Mouse (Mus musculus) intestine, embryonic 16.5 days (tissue): ENCODE measurements at regions not wholly inside any gene's neighbourhood (a gene's known extent, or its start where the extent isn't known, plus 50 kb on each side); places are given as distances from the start of the nearest gene placed in this dataset.

ENCODE experiments used
- ATAC-seq: fragments of 200-750 bp; cut with Nextera tagmentation; 2 replicates; pipeline ENCODE4 v1.8.0; 2017; ENCODE audit warnings: moderate TSS enrichment, moderate library complexity
- H3K27ac ChIP-seq: fragments of 300-500 bp; sonication (generic); 2 replicates; pipeline ENCODE4 v1.5.1; 2014; ENCODE audit warnings: mild to moderate bottlenecking, low read length
- H3K27me3 ChIP-seq: fragments of 300-500 bp; sonication (generic); replicated peaks from 2 replicates; pipeline ENCODE4 v1.6.1; 2014; ENCODE audit warnings: low read length, control low read depth, mixed read lengths; ENCODE audit not compliant: control insufficient read depth, insufficient read depth
- H3K36me3 ChIP-seq: fragments of 300-500 bp; sonication (generic); 2 replicates; pipeline ENCODE4 v1.6.1; 2014; ENCODE audit warnings: low read length, control low read depth; ENCODE audit not compliant: control insufficient read depth, insufficient read depth
- H3K4me1 ChIP-seq: fragments of 300-500 bp; sonication (generic); 2 replicates; pipeline ENCODE4 v1.6.1; 2014; ENCODE audit warnings: low read length, control low read depth, mixed read lengths; ENCODE audit not compliant: control insufficient read depth, insufficient read depth
- H3K4me2 ChIP-seq: fragments of 300-500 bp; sonication (generic); 2 replicates; pipeline ENCODE4 v1.6.1; 2014; ENCODE audit warnings: low read depth, low read length, control low read depth
- H3K4me3 ChIP-seq: fragments of 300-500 bp; sonication (generic); 2 replicates; pipeline ENCODE4 v1.5.1; 2014; ENCODE audit warnings: mild to moderate bottlenecking, low read length
- H3K9ac ChIP-seq: fragments of 300-500 bp; sonication (generic); 2 replicates; pipeline ENCODE4 v1.6.1; 2014; ENCODE audit warnings: low read depth, low read length
- H3K9me3 ChIP-seq: fragments of 300-500 bp; sonication (generic); 2 replicates; pipeline ENCODE4 v1.6.1; 2016; ENCODE audit warnings: low read length, control low read depth; ENCODE audit not compliant: control insufficient read depth
- WGBS: fragments of 180-500 bp; shearing (Covaris S2); extraction: QIAGEN DNeasy Blood & Tissue Kit; methylation state at CpG from one replicate; pipeline ENCODE4 v1.1.7; 2014; 5-methylcytosine and 5-hydroxymethylcytosine counted together

DNA sequence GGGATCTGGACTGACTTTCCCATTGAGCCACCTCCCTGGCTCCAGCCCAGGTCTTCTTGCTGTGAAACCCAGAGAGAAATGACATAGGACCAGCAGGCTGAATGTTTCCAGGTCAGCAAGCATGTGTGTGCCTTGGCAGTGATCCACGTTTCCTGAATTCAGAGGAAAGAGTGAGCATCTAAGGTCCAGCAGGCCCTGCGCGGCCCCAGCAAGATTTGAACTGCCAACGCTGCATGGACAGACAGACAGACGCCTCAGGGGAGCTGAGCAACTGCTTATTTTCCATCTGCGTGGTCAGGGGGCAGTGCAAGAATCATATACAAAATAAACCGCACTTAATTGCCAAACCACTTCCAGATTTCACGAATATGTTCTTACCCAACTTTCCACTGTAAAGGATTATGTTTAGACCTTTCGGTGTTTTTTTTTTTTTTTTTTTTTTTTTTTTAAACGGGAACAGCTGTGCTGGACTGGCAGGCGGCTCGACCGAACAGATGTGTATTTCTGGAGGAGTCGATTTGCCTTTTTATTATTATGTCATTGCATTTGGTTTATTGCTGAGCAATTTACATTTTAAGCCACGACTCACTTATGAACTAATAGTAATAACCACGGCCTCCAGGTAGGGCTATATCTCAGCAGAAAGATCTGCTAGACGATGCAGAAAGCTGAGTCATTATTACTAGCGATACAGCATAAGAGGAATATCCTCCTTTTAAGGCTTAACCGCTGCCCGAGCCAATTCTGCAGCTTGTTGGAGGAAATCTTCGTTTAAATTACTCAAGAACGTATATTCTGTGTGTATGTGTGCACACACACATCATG is 435.7 kb upstream of the Kazn start:
- no peak for ATAC-seq

DNA sequence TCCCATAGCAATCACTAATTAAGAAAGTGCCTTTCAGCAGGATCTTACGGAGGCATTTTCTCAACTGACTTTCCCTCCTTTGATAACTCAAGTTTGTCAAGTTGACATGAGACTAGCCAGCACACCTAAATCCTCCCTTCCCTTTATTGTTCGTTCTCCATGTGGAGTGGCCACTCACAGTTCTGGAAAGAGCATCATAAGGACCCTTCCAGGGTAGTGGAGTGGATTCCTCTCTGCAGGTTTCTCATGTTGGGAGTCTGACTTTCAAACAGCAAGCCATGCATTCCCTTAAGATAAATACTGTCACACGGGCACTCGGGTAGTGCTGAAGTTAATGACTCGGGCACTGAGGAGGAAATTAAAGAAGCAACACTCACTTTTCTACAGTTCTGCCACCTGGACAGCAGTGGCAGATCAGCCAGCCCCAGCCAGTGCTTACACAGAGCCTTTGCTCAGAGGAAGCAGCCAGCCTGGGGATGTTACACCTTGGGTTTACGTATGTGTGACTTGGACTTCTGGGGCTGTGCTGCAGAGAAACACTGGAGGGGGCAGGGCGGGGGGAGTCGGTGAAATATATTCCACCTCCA is 432.8 kb upstream of the Kazn start:
- H3K4me3 ChIP-seq: no peak overlapping the region
- no peaks in the 10 kb centered on the region for H3K4me1 ChIP-seq
- H3K4me2 ChIP-seq: no peak overlapping the region
- H3K27ac ChIP-seq: no peak overlapping the region
- no peaks in the 10 kb centered on the region for H3K36me3 ChIP-seq
- no peak overlapping the region for H3K9ac ChIP-seq
- no peak for ATAC-seq
- H3K9me3 ChIP-seq: no peaks in the 10 kb centered on the region
- 58% methylated on average over 8 of the region's 8 CpGs for WGBS
- no peaks in the 10 kb centered on the region for H3K27me3 ChIP-seq

More for the DNA sequence above, 435.7 kb upstream of the Kazn start:
- Histone ChIP-seq H3K4me2 (no peak overlapping the region), H3K9ac (no peak overlapping the region), H3K4me3 (no peak overlapping the region), H3K27ac (no peak overlapping the region), H3K27me3 (no peaks in the 10 kb centered on the region), H3K9me3 (no peaks in the 10 kb centered on the region), H3K4me1 (no peaks in the 10 kb centered on the region), H3K36me3 (no peaks in the 10 kb centered on the region)
- WGBS: 57% methylated on average over 22 of the region's 22 CpGs

DNA sequence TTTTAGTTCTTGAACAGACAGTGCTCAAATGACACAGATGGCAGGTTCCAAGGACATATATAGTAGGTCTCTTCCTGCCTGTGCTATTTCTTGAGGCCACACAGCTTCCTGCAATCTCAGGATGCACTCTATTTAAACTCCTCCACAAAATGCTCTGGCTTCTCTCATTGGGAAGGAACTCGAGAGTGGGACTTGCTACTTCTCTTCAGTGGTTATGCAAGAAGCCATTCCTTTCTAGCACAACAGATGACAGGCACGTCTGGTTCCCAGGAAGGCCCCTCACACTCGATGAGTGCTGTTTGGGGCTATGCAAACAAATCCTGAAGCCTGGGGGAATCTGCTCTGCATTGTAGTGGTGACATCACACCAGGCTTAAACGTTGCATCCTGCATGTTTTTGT is 425.6 kb upstream of the Kazn start:
- H3K36me3 ChIP-seq: no peaks in the 10 kb centered on the region
- no peaks in the 10 kb centered on the region for H3K9me3 ChIP-seq
- no peaks in the 10 kb centered on the region for H3K27me3 ChIP-seq
- ATAC-seq: no peak
- no peak overlapping the region for H3K9ac ChIP-seq
- no peak overlapping the region for H3K27ac ChIP-seq
- 37% methylated on average over 4 of the region's 4 CpGs for WGBS
- no peak overlapping the region for H3K4me2 ChIP-seq
- no peaks in the 10 kb centered on the region for H3K4me1 ChIP-seq
- no peak overlapping the region for H3K4me3 ChIP-seq

DNA sequence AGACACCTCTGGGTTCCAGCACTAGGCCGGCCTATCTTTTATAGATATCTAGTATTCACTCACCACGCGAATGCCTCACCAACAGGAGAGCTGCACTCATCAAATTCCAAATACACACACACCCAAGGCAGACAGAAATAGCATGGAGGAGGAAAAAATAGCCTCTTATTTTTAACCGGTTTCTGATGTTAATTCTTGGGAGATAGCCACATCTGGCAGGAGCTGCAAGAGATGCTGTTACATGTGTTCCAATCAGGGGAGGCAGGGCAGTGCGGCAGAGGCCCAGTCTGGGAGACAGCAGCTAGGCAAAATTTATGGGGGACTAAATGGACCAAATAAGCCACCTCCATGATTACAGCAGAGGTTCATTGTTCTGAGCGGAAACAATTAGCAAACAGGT is 419.0 kb upstream of the Kazn start:
- no peak overlapping the region for H3K4me2 ChIP-seq
- no peaks in the 10 kb centered on the region for H3K27me3 ChIP-seq
- H3K9me3 ChIP-seq: no peaks in the 10 kb centered on the region
- H3K4me1 ChIP-seq: no peaks in the 10 kb centered on the region
- H3K9ac ChIP-seq: no peak overlapping the region
- H3K36me3 ChIP-seq: no peaks in the 10 kb centered on the region
- no peak overlapping the region for H3K27ac ChIP-seq
- no peak for ATAC-seq
- 78% methylated on average over 6 of the region's 6 CpGs for WGBS
- H3K4me3 ChIP-seq: no peak overlapping the region

DNA sequence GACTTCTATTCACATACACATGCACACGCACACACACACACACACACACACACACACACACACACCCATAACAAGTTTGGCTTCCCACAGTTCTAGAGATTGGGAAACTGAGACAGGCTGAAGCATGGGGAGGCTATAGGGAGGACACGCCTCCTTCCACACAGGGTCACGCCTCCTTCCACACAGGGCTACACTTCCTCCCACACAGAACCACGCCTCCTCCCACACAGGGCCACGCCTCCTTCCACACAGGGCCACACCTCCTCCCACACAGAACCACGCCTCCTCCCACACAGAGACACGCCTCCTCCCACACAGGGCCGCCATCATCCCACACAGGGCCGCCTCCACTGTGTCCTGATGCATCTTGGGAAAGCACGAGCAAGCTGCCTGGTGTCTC is 401.9 kb upstream of the Kazn start:
- H3K4me3 ChIP-seq: no peak overlapping the region
- no peak for ATAC-seq
- H3K9ac ChIP-seq: no peak overlapping the region
- H3K4me2 ChIP-seq: no peak overlapping the region
- H3K4me1 ChIP-seq: no peaks in the 10 kb centered on the region
- WGBS: 89% methylated on average over 10 of the region's 10 CpGs
- H3K36me3 ChIP-seq: no peaks in the 10 kb centered on the region
- no peak overlapping the region for H3K27ac ChIP-seq
- H3K27me3 ChIP-seq: no peaks in the 10 kb centered on the region
- no peaks in the 10 kb centered on the region for H3K9me3 ChIP-seq

DNA sequence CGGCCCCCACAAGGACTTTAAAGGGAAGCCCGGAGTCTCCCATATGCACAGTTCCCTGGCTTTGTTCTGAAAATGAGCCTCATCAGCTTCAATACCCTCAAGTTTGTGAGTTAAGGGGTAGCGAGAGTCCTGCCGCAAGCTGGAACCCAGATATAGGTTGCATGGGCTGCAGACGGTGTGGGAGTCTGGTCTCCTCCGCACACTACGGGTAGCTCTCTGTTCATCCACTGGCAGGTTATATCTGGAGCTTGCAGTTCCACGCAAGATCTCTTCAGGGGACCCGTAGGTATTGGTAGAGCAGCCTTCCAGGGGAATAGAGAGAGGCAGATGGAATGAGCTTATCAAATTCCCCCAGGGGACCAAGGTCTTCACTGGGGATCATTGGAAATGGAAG is 400.1 kb upstream of the Kazn start:
- Histone ChIP-seq H3K27ac (no peak overlapping the region), H3K9ac (no peak overlapping the region)
- ATAC-seq: no peak

DNA sequence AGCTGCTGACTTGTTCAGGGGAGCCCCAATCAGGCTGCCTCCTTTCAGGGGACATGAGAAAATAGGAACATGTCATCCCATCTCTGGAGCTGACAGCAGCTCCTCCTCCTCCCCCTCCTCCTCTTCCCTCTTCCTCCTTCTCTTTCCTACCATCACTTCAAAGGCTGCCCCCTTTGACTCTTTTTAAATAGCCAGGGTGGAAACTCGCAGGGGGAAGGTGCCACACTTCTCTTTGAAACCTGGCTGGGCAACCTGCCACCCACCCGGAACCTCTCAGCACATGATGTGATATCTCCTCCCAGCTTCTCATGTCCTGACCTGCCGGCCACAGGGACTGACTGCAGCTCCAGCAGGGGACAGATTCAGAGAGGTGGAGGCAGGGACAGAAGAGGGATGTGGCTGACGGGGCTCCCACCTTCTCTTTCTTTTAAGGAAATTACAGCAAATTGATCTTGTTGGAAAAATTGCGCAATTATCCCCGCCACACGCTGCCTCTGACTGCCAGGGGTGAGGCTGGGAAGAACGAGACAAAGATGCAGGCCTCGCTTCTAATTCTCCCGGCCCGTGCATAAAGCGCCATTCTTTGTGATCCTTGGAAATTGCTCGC is 399.6 kb upstream of the Kazn start:
- no peak for ATAC-seq
- 52% methylated on average over 13 of the region's 13 CpGs for WGBS
- H3K27ac ChIP-seq: no peak overlapping the region

More for the DNA sequence above, 400.1 kb upstream of the Kazn start:
- Histone ChIP-seq H3K36me3 (no peaks in the 10 kb centered on the region), H3K4me1 (0 out of 2 replicates have a peak, but pooled peaks cover 3% of the 10 kb centered on the region), H3K9me3 (no peaks in the 10 kb centered on the region), H3K27me3 (no peaks in the 10 kb centered on the region), H3K4me3 (no peak overlapping the region), H3K4me2 (no peak overlapping the region)
- WGBS: 82% methylated on average over 9 of the region's 9 CpGs

DNA sequence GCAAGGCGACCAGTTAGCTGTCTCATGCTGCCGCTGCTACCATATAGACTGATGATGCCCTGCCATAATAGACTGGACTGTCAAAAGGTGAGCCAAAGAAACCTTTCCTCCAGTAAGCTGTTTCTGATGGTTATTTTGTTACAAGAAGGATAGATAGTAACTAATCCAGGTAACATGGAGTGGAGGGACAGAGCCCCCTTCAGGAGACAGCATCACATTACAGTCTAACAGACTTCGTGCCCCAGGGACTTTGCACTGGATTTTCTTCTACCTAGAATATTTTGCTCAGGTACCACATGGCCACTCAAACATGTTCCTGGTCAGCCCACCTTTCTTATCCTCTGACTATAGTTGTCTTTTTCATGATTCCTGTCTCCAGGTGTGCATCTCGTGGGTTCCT is 398.9 kb upstream of the Kazn start:
- H3K9ac ChIP-seq: no peak overlapping the region
- 0 out of 2 replicates have a peak, but pooled peaks cover 3% of the 10 kb centered on the region for H3K4me1 ChIP-seq
- no peak overlapping the region for H3K4me3 ChIP-seq
- 78% methylated on average over 4 of the region's 4 CpGs for WGBS
- no peaks in the 10 kb centered on the region for H3K36me3 ChIP-seq
- H3K27ac ChIP-seq: no peak overlapping the region
- no peak for ATAC-seq
- no peak overlapping the region for H3K4me2 ChIP-seq
- H3K27me3 ChIP-seq: no peaks in the 10 kb centered on the region
- no peaks in the 10 kb centered on the region for H3K9me3 ChIP-seq

More for the DNA sequence above, 399.6 kb upstream of the Kazn start:
- H3K36me3 ChIP-seq: no peaks in the 10 kb centered on the region
- no peak overlapping the region for H3K9ac ChIP-seq
- no peak overlapping the region for H3K4me2 ChIP-seq
- H3K4me1 ChIP-seq: 0 out of 2 replicates have a peak, but pooled peaks cover 3% of the 10 kb centered on the region
- no peaks in the 10 kb centered on the region for H3K27me3 ChIP-seq
- H3K4me3 ChIP-seq: no peak overlapping the region
- no peaks in the 10 kb centered on the region for H3K9me3 ChIP-seq

DNA sequence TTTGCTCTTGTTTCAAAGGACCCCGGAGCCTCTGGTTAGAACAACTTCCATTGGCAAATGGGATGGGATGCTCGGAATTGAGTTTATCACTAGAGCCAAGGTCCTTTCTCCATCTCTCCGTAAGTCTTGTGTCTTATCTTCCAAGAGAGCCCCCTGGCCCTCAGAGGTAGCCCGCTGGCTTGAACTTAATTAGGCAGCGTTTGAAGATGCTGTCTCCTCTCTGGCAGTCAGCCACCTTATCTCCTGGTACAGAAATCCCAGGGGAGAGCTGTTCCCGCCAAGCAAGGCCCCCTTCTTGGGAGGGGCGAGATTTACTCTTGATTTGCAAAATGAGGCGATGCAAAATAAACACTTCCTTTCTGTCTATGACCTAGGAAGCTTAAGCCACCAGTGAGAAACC is 395.2 kb upstream of the Kazn start:
- WGBS: 53% methylated on average over 8 of the region's 8 CpGs
- no peak for ATAC-seq
- Histone ChIP-seq H3K27me3 (no peaks in the 10 kb centered on the region), H3K4me3 (no peak overlapping the region), H3K27ac (no peak overlapping the region), H3K4me1 (0 out of 2 replicates have a peak, but pooled peaks cover 3% of the 10 kb centered on the region), H3K9ac (no peak overlapping the region), H3K36me3 (no peaks in the 10 kb centered on the region), H3K4me2 (no peak overlapping the region), H3K9me3 (no peaks in the 10 kb centered on the region)
